Mouse (Mus musculus): Measurements from ENCODE around the gene Aox2.

GRCm38 (mm10) chr1:58369716-58370115 is 91.6 kb downstream of the Aox2 start:
- TF ChIP-seq CTCF (IDR thresholded peaks at IDR 0.05; ENCODE audit: low read depth) (no peak), EP300 (IDR thresholded peaks at IDR 0.05; ENCODE audit: low read depth) (no peak)
